Mouse (Mus musculus): ENCODE measurements around the gene C1qtnf7. TPM values are rescaled to one million over a fixed set of nuclear protein-coding genes. Genes with fewer than 3 reads are reported as not detected.

C1qtnf7 gene
- not detected for total RNA-seq (2023)

DNA sequence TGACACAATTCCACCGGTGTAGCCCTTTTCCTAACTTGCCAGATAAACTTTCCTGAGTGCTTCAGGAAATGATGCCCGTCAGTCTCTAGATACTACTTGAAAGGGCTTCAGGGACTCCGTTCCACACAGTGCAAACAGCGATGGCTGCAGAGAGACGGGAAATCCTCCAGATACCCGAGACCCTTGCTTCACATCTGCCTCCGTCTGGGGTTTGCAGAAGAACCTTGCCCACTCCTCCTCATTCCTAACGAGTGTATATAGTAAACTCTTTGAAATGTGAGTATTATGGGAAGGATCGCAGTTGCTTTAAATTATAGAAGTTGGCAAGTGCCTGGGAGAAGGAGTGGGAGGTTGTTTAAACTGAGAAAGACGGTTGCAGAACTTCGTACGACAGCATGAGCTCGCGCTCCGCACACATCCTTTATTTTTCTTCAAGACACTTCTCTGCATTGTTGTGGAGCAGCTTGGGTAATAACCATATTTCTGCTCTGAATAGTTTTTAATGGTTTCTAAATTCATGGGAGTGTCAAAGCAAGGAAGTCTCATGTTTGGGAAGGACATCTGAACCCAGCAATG, at the start of gene C1qtnf7:
C1qtnf7 (plus strand) TSS at position 138 of the 576 bp plus-strand sequence.

DNA sequence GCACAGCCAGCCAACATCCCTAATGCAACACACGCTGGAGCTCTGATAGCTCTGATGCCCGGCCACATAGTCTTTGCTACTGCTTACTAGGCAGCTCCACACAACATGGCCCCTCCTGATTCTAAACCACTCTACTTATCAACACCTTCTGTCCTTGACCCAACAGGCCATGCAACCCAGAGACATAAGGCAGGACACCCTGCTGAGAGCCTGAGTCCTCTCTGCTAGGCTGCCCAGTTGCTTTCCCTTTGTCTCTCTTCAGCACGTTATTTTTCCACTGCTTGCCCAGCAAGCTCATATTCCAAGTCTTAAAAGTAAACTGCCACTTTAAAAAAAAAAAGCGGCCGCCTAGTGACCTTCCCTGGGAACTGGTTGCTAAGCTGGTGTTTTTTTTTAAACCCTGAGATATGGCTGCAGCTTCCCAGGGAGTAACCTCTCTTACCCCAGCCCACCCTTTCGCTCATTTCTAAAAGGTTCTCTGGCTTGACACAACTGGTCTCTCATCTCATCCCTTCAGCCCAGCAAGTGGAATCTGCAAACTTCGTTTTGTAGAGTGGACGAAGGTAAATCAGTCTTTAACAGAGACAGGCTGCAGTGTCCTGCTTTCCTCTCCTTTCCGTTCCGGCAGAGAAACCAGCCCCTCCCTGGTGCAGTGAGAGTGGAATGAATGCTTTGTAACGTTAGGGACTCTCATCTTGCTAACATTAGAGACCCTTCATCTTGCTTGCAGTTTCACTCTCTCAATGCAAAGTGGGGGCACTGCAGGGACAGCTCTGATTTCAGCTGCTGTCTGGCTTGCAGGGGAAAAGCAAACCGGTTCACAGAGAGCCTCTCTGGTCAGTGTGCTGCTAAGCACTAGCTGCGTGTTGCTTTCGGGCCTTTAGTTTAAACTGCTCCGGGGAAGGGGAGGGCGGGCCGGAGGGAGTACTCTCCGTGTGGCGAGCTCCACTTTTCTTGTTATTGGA, 146.9 kb downstream of the C1qtnf7 start, which contains the start of gene Cc2d2a:
Cc2d2a (plus strand) TSS at position 350 of the 965 bp plus-strand sequence.

Other genes with a start within 250 kb of the C1qtnf7 start
- gene Cc2d2a, start 146.8 kb downstream of the C1qtnf7 start, total RNA-seq (2023) = under 1 TPM; 0.45 to 0.64 TPM